Mouse (Mus musculus) lung, adult 2 months (tissue): Measurements from ENCODE around the gene Kiss1r.

Source experiments
- CTCF ChIP-seq: fragments of 200-500 bp; IDR thresholded peaks from 2 replicates; pipeline ENCODE4 v1.5.1; 2011; ENCODE audit warnings: mild to moderate bottlenecking, low read length, control low read depth; ENCODE audit not compliant: insufficient read depth
- POLR2A ChIP-seq: fragments of 200-500 bp; IDR thresholded peaks from 2 replicates; pipeline ENCODE4 v1.6.1; 2011; ENCODE audit warnings: low read depth, mild to moderate bottlenecking, control low read depth, low read length, borderline replicate concordance; ENCODE audit errors: extremely low read depth

DNA sequence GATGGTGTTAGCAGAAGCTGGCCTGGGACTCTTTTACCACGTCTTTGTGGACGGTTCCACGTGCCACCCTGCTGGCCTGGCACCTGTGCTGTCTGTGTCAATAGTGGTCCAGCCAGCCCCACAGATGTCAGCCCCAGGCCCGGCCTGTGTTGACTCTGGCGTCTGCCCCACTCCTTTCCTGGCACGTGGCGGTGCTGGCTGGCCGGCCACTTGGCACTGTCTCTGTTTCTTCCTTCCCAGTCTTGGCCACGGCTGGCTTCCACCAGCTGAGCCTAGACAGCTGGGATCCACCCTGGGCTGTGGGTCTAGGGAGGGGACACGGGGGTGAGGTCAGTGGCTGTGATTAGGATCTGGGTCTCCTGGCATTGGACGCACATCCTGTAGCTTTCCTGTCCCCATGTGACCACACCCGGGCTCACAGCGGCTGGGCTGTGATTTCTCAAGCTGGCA lies 17.5 kb downstream of the Kiss1r start:
- TF ChIP-seq POLR2A, result no peak
- TF ChIP-seq CTCF, result no peak
